Mouse (Mus musculus) embryo, embryonic 11.5 days (tissue): ENCODE measurements around the gene Mllt3.
"Not testable (repeated sequence)": the region's sequence is repeated elsewhere in the genome, so short reads cannot be mapped to it uniquely, and the experiment has no call there.

Experiments used
- DNase-seq: peaks from one replicate; pipeline ENCODE4 v3.0.0-alpha.2; 2012; ENCODE audit warnings: low read depth, low spot score

The Mllt3 gene

GRCm38 (mm10) chr4:88012774-88013173, 20.4 kb downstream of the Mllt3 start:
- no peak for DNase-seq

DNA sequence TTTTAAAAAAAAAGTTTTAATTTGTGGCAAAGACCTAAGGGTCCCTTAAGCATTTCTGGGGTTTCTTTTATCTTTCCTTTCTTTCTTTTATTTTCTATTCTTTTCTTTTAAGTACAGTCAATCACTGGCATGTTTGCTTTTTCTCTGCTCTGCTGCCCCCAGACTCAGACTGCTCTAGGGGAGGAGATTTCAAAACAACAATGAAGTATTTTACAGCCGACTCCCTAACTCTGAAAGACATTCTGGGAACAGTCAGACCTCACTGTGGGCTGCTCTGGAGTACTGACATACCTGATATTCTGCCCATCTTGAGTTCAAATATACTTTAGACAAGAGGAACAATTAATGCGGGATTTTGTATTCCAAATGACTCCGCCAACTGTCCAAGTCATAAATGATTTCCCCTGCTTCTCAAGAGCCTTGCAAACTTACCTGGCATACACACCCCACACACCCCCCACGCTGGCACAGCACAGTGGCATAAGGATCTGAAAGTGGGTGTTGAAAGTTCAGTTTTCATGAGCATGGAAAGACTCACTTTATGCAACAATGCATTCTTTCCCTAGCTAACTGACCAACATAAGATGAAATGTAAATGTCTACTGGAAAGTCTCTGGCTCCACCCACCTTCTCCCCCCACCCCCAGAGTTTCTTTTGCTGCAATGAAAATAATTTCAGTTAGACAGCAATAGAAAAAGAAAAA, 21.1 kb downstream of the Mllt3 start:
- DNase-seq, result no peak

- no peak for DNase-seq
Measured at GRCm38 (mm10) chr4:88010441-88010840, 22.7 kb downstream of the Mllt3 start.

DNA sequence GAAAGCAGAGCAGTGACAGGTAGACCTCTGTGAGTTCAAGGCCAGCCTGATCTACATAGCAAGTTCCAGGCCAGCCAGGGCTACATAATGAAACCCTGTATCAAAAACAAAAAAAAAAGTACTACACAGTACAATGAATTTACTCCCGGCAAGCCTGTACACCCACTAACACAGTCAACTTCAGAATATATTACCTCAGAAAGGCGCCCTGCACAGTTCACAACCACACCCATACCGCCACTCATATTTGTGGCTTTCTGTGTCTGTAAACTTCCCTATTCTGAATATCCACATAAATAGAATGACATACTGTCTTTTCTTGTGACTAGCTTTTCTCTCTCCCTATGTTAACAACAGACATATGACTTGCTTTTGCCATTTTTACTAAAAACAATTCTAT, 27.4 kb downstream of the Mllt3 start:
- no peak for DNase-seq

DNA sequence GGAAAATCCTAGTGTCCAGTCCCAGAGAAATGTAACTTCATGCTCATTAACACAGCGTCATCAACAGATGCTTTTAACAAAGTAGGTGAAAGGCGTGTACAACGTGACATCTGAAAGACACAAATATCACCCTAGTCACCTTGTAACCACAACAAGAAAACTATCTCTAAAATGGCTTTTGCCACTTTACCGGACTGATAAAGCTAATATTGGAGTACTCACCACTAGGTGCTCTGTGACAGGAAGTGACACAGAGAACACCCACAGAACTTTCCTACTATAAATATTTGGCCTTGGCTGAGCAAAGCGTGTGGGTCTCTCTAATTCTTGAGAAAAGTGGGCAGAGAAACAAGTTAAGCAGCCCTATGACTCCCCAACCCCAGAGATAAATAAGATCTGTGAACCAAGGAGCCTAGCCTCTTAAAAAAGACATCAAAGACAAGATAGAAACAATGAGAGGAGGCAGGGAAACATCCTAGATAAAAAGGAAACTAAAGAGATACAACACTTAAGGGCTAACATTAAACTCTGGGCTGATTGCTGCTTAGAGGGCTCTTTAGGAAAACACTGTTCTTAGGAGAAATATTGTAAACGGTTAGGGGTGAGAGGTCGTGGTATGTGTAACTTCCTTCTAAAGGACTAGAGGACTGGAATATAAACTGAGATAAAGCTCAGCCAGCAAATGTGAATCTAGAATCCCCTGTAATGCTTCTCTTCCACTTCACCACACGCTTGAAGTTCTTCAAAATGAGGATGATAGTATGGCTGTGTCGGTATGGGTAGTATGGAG, 29.8 kb downstream of the Mllt3 start:
- DNase-seq, result no peak

DNA sequence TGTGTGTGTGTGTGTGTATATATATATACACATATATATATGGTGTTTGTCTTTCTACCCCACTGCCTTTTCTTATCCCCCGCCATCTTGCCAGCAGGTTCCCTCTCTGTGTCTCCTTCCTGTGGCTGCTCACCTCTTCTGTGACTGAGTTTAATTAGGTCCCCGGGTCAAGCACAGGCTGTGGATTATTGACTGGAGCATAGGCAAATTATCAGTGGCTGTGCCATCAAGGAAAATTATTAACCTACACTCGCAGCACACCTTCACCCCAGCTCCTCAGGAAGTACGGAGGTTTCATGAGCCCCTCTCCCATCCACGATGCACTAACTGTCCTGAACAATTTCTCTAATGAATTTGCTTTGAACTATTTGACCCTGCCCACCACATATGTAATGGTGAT, 41.5 kb downstream of the Mllt3 start:
- DNase-seq, result no peak

DNA sequence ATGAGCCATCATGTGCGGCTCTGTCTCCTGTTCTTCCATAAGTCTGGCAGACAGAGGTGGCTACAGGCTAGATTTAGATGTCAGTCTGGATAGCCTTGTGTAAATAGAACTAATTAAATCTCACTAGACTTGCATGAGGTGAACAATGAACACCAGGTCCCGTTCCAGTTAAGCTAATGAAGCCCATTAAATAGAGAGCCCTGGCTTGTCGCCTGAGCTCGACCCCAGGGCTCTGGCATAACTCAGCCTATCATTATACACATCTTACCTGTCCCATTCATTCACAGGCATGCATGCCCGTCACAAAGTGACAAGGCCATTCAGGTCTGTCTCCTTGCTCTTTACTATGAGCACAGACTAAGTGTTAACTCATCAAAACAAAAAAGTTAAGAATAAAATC, 42.2 kb downstream of the Mllt3 start:
- no peak for DNase-seq

DNA sequence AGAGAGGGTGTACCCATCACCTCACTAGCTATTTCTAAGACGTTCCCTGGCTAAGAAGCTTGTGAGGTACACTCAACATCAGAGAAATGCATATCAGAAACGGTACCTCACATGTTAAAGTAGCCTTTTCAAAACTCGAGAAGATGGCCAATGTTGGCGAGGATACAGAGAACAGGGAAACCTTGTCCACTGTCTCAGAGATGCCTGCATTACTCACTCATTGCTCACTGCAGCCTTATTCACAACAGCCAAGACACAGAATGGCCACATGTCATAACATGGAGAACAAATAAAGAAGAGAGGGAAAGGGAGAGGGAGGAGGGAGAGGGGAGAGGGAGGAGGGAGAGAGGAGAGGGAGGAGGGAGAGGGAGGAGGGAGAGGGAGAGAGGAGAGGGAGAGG, 47.9 kb downstream of the Mllt3 start:
- DNase-seq, result no peak

DNA sequence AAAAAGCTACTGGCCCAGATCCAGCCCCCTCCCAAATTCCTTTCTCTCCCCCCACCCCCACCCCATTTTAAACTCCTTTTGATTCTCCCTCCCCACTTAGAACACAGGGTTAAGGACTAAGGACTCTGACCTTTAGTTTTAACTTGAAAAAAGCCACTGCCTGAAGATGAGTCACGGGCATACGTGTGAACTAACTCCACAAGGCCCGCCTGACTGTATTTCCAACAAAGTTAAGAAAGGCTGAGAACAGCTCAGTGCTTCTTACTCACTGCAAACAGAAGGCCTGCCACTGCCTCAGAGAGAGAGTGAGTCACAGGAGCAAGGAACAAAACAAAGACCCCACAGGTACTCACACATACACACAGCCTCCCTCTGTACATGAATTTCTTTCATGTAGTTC, 48.6 kb downstream of the Mllt3 start:
- DNase-seq, result no peak

- no peak for DNase-seq
Measured at GRCm38 (mm10) chr4:87984091-87984490, 49.1 kb downstream of the Mllt3 start.

DNA sequence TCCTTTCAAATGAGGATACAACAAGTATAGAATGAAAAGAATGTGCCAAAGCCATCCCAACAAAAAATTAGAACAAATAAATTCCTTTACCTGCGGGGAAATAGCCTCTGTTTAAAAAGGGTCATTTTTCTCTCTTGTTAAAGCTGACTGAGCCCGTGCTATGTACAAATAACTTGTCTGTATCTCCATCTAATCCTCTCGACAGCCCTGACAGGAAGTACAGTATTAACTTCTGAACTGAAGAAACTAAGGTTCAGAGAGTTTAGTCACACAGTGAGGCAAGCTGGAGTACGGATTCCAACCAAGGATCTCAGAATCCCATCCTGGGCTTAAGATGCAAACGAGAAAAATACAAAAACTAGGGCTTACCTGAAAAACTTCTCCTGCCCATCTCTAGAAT, 50.6 kb downstream of the Mllt3 start:
- DNase-seq, result no peak

- peak; percentile 5 for DNase-seq
Measured at GRCm38 (mm10) chr4:87977820-87978448, 55.2 kb downstream of the Mllt3 start.

DNA sequence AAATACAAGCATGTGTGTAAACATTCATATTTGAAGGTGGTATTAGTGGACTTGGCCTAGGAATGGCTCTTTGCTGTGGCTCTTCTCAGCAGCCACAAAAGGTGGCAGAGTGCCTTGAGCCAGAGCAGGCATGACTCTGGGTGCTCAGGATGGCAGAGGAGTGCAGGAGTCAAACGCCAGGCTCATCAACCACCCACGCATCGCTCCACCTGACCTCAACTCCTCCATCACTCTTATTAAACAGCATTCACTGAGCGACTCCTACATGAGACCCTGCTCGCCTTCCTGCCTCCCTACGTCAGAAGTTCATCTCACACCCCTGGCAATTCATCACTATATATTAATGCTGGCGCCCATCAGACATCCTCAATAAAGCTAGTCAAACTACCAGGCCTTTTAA, 67.3 kb downstream of the Mllt3 start:
- DNase-seq, result no peak

GRCm38 (mm10) chr4:87964890-87965289, 68.3 kb downstream of the Mllt3 start:
- DNase-seq, result not testable (repeated sequence)

GRCm38 (mm10) chr4:87963773-87964076, 69.4 kb downstream of the Mllt3 start:
- DNase-seq, result no peak

GRCm38 (mm10) chr4:87963055-87963772, 70.0 kb downstream of the Mllt3 start:
- no peak for DNase-seq

- no peak for DNase-seq
Measured at GRCm38 (mm10) chr4:87961872-87962271, 71.3 kb downstream of the Mllt3 start.

DNA sequence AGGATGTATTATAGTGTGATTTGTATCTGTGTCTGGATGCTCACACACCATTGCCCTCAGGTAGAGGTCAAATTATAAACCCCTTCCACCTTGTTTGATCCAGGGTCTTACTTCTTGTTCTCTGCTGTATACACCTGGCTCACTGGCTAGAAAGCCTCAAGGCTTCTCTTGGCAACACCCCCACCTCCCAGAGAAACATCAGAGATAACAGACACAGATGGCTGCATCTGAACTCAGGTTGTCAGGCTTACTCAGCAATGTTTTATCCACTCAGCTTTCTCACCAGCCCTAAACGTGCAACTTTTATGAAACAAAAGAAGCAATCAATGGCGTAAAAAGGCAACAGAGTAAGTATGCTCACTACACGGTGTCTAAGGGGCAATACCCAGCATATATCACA, 75.3 kb downstream of the Mllt3 start:
- DNase-seq, result no peak

DNA sequence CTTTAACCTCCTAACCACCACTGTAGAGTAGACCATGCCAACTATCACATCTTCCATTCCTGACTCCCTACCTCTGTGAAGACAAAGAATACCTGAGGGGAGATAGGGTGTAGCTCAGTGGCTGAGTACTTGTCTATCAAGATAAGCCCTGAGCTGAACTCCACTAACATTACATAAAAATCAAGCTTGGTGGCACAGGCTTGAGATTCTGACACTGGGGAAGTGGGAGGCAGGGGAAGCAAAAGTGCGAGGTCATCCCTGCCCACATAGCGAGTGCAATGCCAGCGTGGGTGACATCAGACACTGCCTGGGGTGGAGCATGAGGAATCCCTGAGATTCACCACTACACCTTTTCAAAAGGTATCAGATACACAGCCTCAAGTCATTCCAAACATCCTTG, 76.0 kb downstream of the Mllt3 start:
- DNase-seq, result no peak

GRCm38 (mm10) chr4:87955132-87955531, 78.0 kb downstream of the Mllt3 start:
- no peak for DNase-seq

DNA sequence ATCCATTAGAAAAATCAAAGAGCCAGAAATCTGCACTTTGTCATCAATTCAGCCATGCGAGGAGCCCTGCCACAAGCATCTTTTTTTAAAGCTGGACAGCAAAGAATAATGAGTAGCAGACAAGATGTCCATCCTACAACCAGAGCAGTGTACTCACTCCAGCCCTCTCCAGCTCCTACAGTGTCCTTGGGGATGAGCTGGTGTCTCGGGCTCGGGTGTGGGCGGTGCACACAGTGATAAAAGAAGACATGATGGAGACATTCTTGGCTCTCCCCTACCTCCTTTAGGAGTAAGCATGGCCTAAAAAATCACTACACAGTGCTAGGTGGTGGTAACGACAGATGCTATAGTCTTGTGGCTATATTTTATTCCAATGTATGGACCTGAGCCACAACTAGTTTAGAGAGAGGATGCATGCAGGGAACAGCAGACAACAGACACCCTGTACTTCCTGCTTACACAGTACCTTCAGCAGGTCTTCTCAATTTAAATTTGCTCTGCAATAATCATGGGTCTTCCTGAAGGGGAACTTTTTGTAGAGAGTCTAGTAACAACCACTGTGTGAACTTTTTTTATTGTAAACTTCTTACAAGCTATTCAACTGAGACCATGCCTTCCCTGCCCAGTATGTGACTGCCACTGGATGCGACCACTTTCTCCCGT, 78.6 kb downstream of the Mllt3 start:
- DNase-seq, result no peak

DNA sequence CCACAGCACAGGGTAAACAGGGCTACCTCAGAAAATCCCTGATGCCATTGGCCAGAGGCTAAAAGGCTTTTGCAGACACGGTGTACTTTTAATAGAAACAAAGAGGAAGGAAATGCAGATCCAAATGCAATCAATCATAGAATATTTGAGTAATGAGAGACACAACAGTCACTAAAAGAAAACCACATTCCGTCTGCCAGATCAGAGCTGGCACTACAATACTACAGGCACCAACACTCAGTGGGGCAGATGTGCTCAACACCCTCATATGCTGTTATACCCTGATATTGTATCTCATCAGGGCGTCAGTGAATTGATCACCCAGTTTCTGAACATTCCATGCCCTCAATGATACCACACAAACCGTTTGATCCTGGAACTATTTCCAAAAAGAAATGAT, 79.4 kb downstream of the Mllt3 start:
- DNase-seq, result no peak
